Mouse (Mus musculus) ES-E14 (cell line): ENCODE data around the gene Armc3.

Experiments
- CHD2 ChIP-seq: IDR thresholded peaks from 2 replicates; pipeline ENCODE4 v1.6.1; 2014; ENCODE audit warnings: mild to moderate bottlenecking, low read depth, low read length, inconsistent platforms
- HCFC1 ChIP-seq: IDR thresholded peaks from 2 replicates; pipeline ENCODE4 v1.6.1; 2012; ENCODE audit warnings: low read length, inconsistent platforms, borderline replicate concordance; ENCODE audit not compliant: insufficient read depth
- MAFK ChIP-seq: IDR thresholded peaks from 2 replicates; pipeline ENCODE4 v1.6.1; 2014; ENCODE audit warnings: mild to moderate bottlenecking, low read depth, low read length, inconsistent platforms; ENCODE audit not compliant: insufficient read depth
- ZC3H11A ChIP-seq: IDR thresholded peaks from 2 replicates; pipeline ENCODE4 v1.6.1; 2012; ENCODE audit warnings: low read depth, mild to moderate bottlenecking, inconsistent platforms, low read length, borderline replicate concordance
- ZNF384 ChIP-seq: IDR thresholded peaks from 2 replicates; pipeline ENCODE4 v1.6.1; 2012; ENCODE audit warnings: low read depth, low read length, inconsistent platforms

DNA sequence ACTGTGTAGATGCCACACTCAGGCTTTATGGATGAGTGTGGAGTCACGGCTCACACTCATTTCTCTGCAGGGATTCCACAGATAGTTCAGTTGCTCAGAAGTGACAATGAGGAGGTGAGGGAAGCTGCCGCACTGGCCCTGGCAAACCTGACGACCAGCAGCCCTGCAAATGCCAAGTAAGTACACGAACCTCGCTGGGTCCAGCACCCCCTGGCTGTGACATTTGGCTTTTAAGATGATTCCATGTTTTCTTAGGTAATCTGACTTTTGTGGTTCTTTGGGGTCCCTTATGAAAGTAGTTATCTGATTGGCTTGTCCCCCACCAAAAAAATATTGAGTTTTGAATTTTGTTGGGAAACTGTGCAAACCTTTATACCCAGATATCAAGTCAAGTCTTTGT lies 70.9 kb downstream of the Armc3 start:
- TF ChIP-seq MAFK (no peak), ZNF384 (no peak), ZC3H11A (no peak), CHD2 (no peak), HCFC1 (no peak)
